In genomic region chr1:151118982-151119381, GRCm38 (mm10) we compare ENCODE assay signal across 17 mouse cellular contexts.
DNase-seq lines count a peak whose midpoint lies in the region; ATAC-seq and TF ChIP-seq lines count a peak whose summit lies in the region.
"Had no signal": no experiment of that assay in that cellular context is flagged by ENCODE, and none has a peak within 500 bp of the region (broad histone marks: within the 10 kb centered on the region; RNA-seq: fewer than 3 reads in every experiment).

No protein-coding gene starts in this region.

- 70% methylated on average over 4 of the region's 4 CpGs for WGBS in liver, postnatal 0 days (ENCODE audit: insufficient replicate concordance)
- 80% methylated on average over 4 of the region's 4 CpGs for WGBS in embryonic facial prominence, embryonic 12.5 days
- 89% methylated on average over 4 of the region's 4 CpGs for WGBS in forebrain, embryonic 15.5 days

- H3K4me3 ChIP-seq in liver, postnatal 0 days (ENCODE audit: low read depth, low read length): no peak overlapping the region
- no peak overlapping the region for H3K4me3 ChIP-seq in embryonic facial prominence, embryonic 12.5 days
- H3K4me3 ChIP-seq in forebrain, embryonic 15.5 days: no peak overlapping the region
- H3K4me3 ChIP-seq: erythroblast, embryonic 14.5 days; hindbrain, embryonic 12.5 days; liver, embryonic 15.5 days; neural tube, embryonic 13.5 days had no signal

- no peak for TF ChIP-seq EP300 in liver, postnatal 0 days (IDR thresholded peaks at IDR 0.05; ENCODE audit: low read depth)

- no peak for ATAC-seq in liver, postnatal 0 days
- no peak for ATAC-seq in embryonic facial prominence, embryonic 12.5 days (ENCODE audit: insufficient number of reproducible peaks, insufficient read depth, low FRiP score, low TSS enrichment)
- ATAC-seq in forebrain, embryonic 15.5 days (replicated peaks): no peak

- no peaks in the 10 kb centered on the region for H3K36me3 ChIP-seq in liver, postnatal 0 days (replicated peaks; ENCODE audit: insufficient read depth, low read length)
- H3K36me3 ChIP-seq in embryonic facial prominence, embryonic 12.5 days: no peaks in the 10 kb centered on the region
- H3K36me3 ChIP-seq in splenic B cell, adult 2 months (ENCODE audit: control insufficient read depth, insufficient read depth, low read length, poor library complexity, severe bottlenecking): no peaks in the 10 kb centered on the region
- H3K36me3 ChIP-seq in forebrain, embryonic 15.5 days: no peaks in the 10 kb centered on the region
- H3K36me3 ChIP-seq: hindbrain, embryonic 12.5 days; liver, embryonic 15.5 days; neural tube, embryonic 13.5 days had no signal

- TF ChIP-seq CTCF in liver, postnatal 0 days (IDR thresholded peaks at IDR 0.05; ENCODE audit: low read depth): peak; percentile 47

- no peaks in the 10 kb centered on the region for H3K4me1 ChIP-seq in liver, postnatal 0 days (ENCODE audit: insufficient read depth)
- H3K4me1 ChIP-seq in embryonic facial prominence, embryonic 12.5 days: 0 out of 2 replicates have a peak, but pooled peaks cover 4% of the 10 kb centered on the region
- no peaks in the 10 kb centered on the region for H3K4me1 ChIP-seq in forebrain, embryonic 15.5 days
- H3K4me1 ChIP-seq: hindbrain, embryonic 12.5 days; liver, embryonic 15.5 days; neural tube, embryonic 13.5 days had no signal

- no peak overlapping the region for H3K4me2 ChIP-seq in liver, postnatal 0 days (ENCODE audit: low read depth, low read length)
- no peak overlapping the region for H3K4me2 ChIP-seq in embryonic facial prominence, embryonic 12.5 days (replicated peaks)
- no peak overlapping the region for H3K4me2 ChIP-seq in forebrain, embryonic 15.5 days (replicated peaks)
- H3K4me2 ChIP-seq: hindbrain, embryonic 12.5 days; liver, embryonic 15.5 days; neural tube, embryonic 13.5 days had no signal

- H3K27me3 ChIP-seq in liver, postnatal 0 days (ENCODE audit: insufficient read depth, low read length): no peaks in the 10 kb centered on the region
- no peaks in the 10 kb centered on the region for H3K27me3 ChIP-seq in embryonic facial prominence, embryonic 12.5 days
- H3K27me3 ChIP-seq in splenic B cell, adult 2 months (ENCODE audit: control insufficient read depth, insufficient read depth, low read length, poor library complexity, severe bottlenecking): no peaks in the 10 kb centered on the region
- H3K27me3 ChIP-seq in forebrain, embryonic 15.5 days: no peaks in the 10 kb centered on the region
- H3K27me3 ChIP-seq: hindbrain, embryonic 12.5 days; neural tube, embryonic 13.5 days had no signal

- no peaks in the 10 kb centered on the region for H3K9me3 ChIP-seq in liver, postnatal 0 days (ENCODE audit: low read length)
- H3K9me3 ChIP-seq in embryonic facial prominence, embryonic 12.5 days: no peaks in the 10 kb centered on the region
- H3K9me3 ChIP-seq in forebrain, embryonic 15.5 days: no peaks in the 10 kb centered on the region
- H3K9me3 ChIP-seq: hindbrain, embryonic 12.5 days; liver, embryonic 15.5 days; neural tube, embryonic 13.5 days had no signal

- H3K27ac ChIP-seq in liver, postnatal 0 days (ENCODE audit: low read depth): no peak overlapping the region
- 0 out of 2 replicates have a peak overlapping the region, but pooled peaks have one; percentile 60 for H3K27ac ChIP-seq in embryonic facial prominence, embryonic 12.5 days
- H3K27ac ChIP-seq in forebrain, embryonic 15.5 days (replicated peaks): no peak overlapping the region
- H3K27ac ChIP-seq: hindbrain, embryonic 12.5 days; liver, embryonic 15.5 days; macrophage; neural tube, embryonic 13.5 days had no signal

- DNase-seq in heart, adult 11 months: peak; percentile 37
- DNase-seq in heart, adult 9 months (ENCODE audit: low spot score in 2 of 2): no peak
- no peak for DNase-seq in liver, postnatal 0 days
- DNase-seq in liver: no peak
- peak; percentile 8 for DNase-seq in splenic B cell, adult 2 months (ENCODE audit: low read depth, low spot score)
- no peak for DNase-seq in thymus, postnatal 0 days (ENCODE audit: low spot score)
- DNase-seq: cerebellum, adult 18-20 months; gastrocnemius, postnatal 10 days; kidney, postnatal 25 days; thymus, adult 2 months had no signal

- no peak overlapping the region for H3K9ac ChIP-seq in liver, postnatal 0 days (replicated peaks)
- no peak overlapping the region for H3K9ac ChIP-seq in embryonic facial prominence, embryonic 12.5 days
- no peak overlapping the region for H3K9ac ChIP-seq in forebrain, embryonic 15.5 days (replicated peaks)
- H3K9ac ChIP-seq: hindbrain, embryonic 12.5 days; liver, embryonic 15.5 days; neural tube, embryonic 13.5 days had no signal

Comparison
In these comparisons a context has a peak if more than half of its experiments do, and no peak if none do; other contexts are left out.
1. DNase-seq: peak in heart, adult 11 months (single experiment) and splenic B cell, adult 2 months (single experiment); none in heart, adult 9 months (0 of 2), liver, postnatal 0 days (single experiment), liver (single experiment) and thymus, postnatal 0 days (single experiment).